Mouse (Mus musculus): Measurements from ENCODE around the gene Cilp2. TPM values are rescaled to one million over a fixed set of nuclear protein-coding genes. Genes with fewer than 3 reads are reported as not detected.

Cilp2 gene
- total RNA-seq, 1 experiment from 2014 or later: not detected

- no peak for ATAC-seq (replicated peaks; ENCODE audit: insufficient number of reproducible peaks, low FRiP score, low TSS enrichment, poor library complexity, severe bottlenecking)
These were observed 50.3 kb downstream of the Cilp2 start for GRCm38 (mm10) chr8:69837057-69837682.

- peak; percentile 93 for ATAC-seq (replicated peaks; ENCODE audit: insufficient number of reproducible peaks, low FRiP score, low TSS enrichment, poor library complexity, severe bottlenecking)
These were observed 55.1 kb downstream of the Cilp2 start, which contains the start of gene Pbx4 for GRCm38 (mm10) chr8:69832298-69832853. Pbx4 (plus strand) TSS chr8:69832491.

Other genes starting within 250 kb of the Cilp2 start
- 0.10 to 0.32 TPM in 2 of 3 replicates, not detected in the other for gene Zfp964, start 233.2 kb downstream of the Cilp2 start, total RNA-seq (2017)
- 68.4 to 82.0 TPM (median 80.1 TPM) in 3 replicates for gene Zfp869, start 177.0 kb downstream of the Cilp2 start, total RNA-seq (2017)
- gene Zfp963, start 137.7 kb downstream of the Cilp2 start, total RNA-seq (2017): 6.5 to 9.4 TPM (median 7.6 TPM) in 3 replicates
- gene Gm20422, start 112.8 kb downstream of the Cilp2 start, total RNA-seq (2017): not detected in 3 replicates
- gene Atp13a1, start 96.5 kb downstream of the Cilp2 start, total RNA-seq (2017): 10.5 to 25.2 TPM (median 16.7 TPM) in 3 replicates
- gene Zfp866, start 96.5 kb downstream of the Cilp2 start, total RNA-seq (2017): 28.2 to 42.8 TPM (median 32.0 TPM) in 3 replicates
- 112 to 186 TPM (median 157 TPM) in 3 replicates for gene Gmip, start 79.0 kb downstream of the Cilp2 start, total RNA-seq (2017)
- gene Lpar2, start 65.3 kb downstream of the Cilp2 start, total RNA-seq (2017): 0.11 to 2.0 TPM (median 0.48 TPM) in 3 replicates
- gene Pbx4, start 55.2 kb downstream of the Cilp2 start, total RNA-seq (2017): 4.5 to 11.8 TPM (median 9.7 TPM) in 3 replicates
- 0.95 to 1.6 TPM (median 1.1 TPM) in 3 replicates for gene Tssk6, start 14.5 kb upstream of the Cilp2 start, total RNA-seq (2017)
- gene Ndufa13, start 14.9 kb upstream of the Cilp2 start, total RNA-seq (2017): 91.2 to 131 TPM (median 108 TPM) in 3 replicates
- not detected in 3 replicates for gene Yjefn3, start 15.0 kb upstream of the Cilp2 start, total RNA-seq (2017)
- 65.6 to 93.7 TPM (median 68.3 TPM) in 3 replicates for gene Gatad2a, start 108.7 kb upstream of the Cilp2 start, total RNA-seq (2017)
- 58.1 to 68.4 TPM (median 66.0 TPM) in 3 replicates for gene Mau2, start 155.0 kb upstream of the Cilp2 start, total RNA-seq (2017)
- 32.1 to 49.3 TPM (median 38.7 TPM) in 3 replicates for gene Sugp1, start 155.1 kb upstream of the Cilp2 start, total RNA-seq (2017)
- 3.2 to 3.9 TPM in 2 of 3 replicates, not detected in the other for gene Tm6sf2, start 185.2 kb upstream of the Cilp2 start, total RNA-seq (2017)
- not detected in 3 replicates for gene Hapln4, start 195.8 kb upstream of the Cilp2 start, total RNA-seq (2017)
- gene Ncan, start 233.2 kb upstream of the Cilp2 start, total RNA-seq (2017): not detected in 3 replicates
- 6.0 to 12.0 TPM (median 11.1 TPM) in 3 replicates for gene Nr2c2ap, start 243.6 kb upstream of the Cilp2 start, total RNA-seq (2017)

Data from monocyte, adult 5-6 weeks (primary cell).